Mouse (Mus musculus) bone marrow, adult 2 months (tissue): Measurements from ENCODE around the gene Utp20. TPM values are rescaled to one million over a fixed set of nuclear protein-coding genes. Genes with fewer than 3 reads are reported as not detected.

Source experiments
- H3K27ac ChIP-seq: fragments of 200-500 bp; 2 replicates; pipeline ENCODE4 v1.5.1; 2012; ENCODE audit warnings: low read depth, mild to moderate bottlenecking, control low read depth, inconsistent platforms, low read length; ENCODE audit not compliant: control insufficient read depth, poor library complexity, insufficient read depth
- H3K4me1 ChIP-seq: fragments of 200-500 bp; 2 replicates; pipeline ENCODE4 v1.6.1; 2011; ENCODE audit warnings: low read length; ENCODE audit not compliant: control insufficient read depth, insufficient read depth
- H3K4me3 ChIP-seq: fragments of 200-500 bp; replicated peaks from 2 replicates; pipeline ENCODE3; 2011; ENCODE audit warnings: mild to moderate bottlenecking, low read depth, low read length, control low read depth; ENCODE audit not compliant: control insufficient read depth
- CTCF ChIP-seq: fragments of 200-500 bp; IDR thresholded peaks from 2 replicates; pipeline ENCODE4 v1.5.1; 2011; ENCODE audit warnings: low read length, control low read depth; ENCODE audit not compliant: control insufficient read depth, insufficient read depth
- POLR2A ChIP-seq: fragments of 200-500 bp; IDR thresholded peaks from 2 replicates; pipeline ENCODE4 v1.6.1; 2011; ENCODE audit warnings: low read depth, mild to moderate bottlenecking, control low read depth, low read length, borderline replicate concordance; ENCODE audit not compliant: control insufficient read depth
- WGBS: fragments of 180-500 bp; shearing (Covaris S2); methylation state at CpG from one replicate; pipeline ENCODE4 v1.1.7; 2018; 5-methylcytosine and 5-hydroxymethylcytosine counted together
- polyA plus RNA-seq: library from polyadenylated mRNA; stranded (reverse); fragments of >200 nt; gene quantifications from 2 replicates; pipeline ENCODE4 v1.2.4, GENCODE M21; 2011; ENCODE audit warnings: low replicate concordance; ENCODE audit not compliant: missing spikeins, insufficient read depth, insufficient read length

The Utp20 gene
- polyA plus RNA-seq, 1 experiment = 18.0 TPM

- TF ChIP-seq POLR2A = no peak
- no peak for TF ChIP-seq CTCF
- no peaks in the 10 kb centered on the region; the same call in 1 of the 2 replicates for H3K4me1 ChIP-seq
- no peak overlapping the region for H3K4me3 ChIP-seq
- H3K27ac ChIP-seq = no peak overlapping the region
- 83% methylated on average over 13 of the region's 13 CpGs for WGBS
Observed at GRCm38 (mm10) chr10:88716986-88717755, 109.4 kb downstream of the Utp20 start.

DNA sequence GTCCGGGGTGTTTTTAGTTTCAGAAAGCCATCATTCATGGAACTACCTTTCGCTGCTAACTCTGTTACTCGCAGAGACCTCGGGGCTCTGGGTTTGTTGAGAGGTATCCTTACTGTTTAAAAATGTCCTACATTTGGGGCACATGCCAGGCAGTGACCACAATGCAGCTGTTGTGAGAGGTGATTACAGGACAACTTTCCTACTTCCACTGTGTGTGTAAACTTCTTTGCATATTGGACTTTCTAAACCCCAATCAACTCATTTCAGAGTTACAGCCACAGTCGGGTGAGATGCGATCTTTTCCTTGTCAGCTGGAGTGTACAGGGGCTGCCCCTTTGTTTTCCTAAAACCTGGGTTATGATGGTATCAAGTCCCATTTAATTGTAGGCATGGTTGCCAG lies 111.0 kb downstream of the Utp20 start:
- H3K4me1 ChIP-seq = no peaks in the 10 kb centered on the region; the same call in 1 of the 2 replicates
- no peak overlapping the region for H3K4me3 ChIP-seq
- 76% methylated on average over 6 of the region's 6 CpGs for WGBS
- H3K27ac ChIP-seq = no peak overlapping the region
- TF ChIP-seq CTCF (no peak), POLR2A (no peak)

DNA sequence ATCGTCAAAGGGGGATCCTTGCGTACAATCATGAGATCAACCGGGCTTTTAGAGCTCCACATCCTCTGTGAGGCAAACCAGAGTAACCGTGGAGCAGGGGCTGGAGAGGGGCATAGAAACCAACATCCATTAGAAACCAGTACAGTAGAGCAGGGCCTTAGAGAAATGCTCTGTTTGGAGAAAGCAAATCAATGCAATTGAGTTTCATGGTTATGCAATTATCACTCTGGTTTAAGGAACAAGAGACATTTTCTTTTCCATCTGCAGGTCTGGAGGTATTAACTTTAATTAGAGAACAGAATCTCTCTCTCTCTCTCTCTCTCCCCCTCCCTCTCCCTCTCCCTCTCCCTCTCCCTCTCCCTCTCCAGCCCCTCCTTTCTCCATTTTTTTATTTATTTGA lies 111.9 kb downstream of the Utp20 start:
- H3K4me1 ChIP-seq = no peaks in the 10 kb centered on the region; the same call in 1 of the 2 replicates
- 81% methylated on average over 4 of the region's 4 CpGs for WGBS
- TF ChIP-seq CTCF (no peak), POLR2A (no peak)
- no peak overlapping the region for H3K27ac ChIP-seq
- no peak overlapping the region for H3K4me3 ChIP-seq

- H3K27ac ChIP-seq = no peak overlapping the region
- TF ChIP-seq CTCF (no peak), POLR2A (no peak)
- H3K4me1 ChIP-seq = no peaks in the 10 kb centered on the region; the same call in 1 of the 2 replicates
- H3K4me3 ChIP-seq = no peak overlapping the region
- 4% methylated on average over 6 of the region's 6 CpGs for WGBS
Observed at GRCm38 (mm10) chr10:88712359-88712758, 114.2 kb downstream of the Utp20 start.

GRCm38 (mm10) chr10:88708671-88709523 lies 117.7 kb downstream of the Utp20 start:
- no peak overlapping the region for H3K27ac ChIP-seq
- H3K4me1 ChIP-seq = no peaks in the 10 kb centered on the region; the same call in 1 of the 2 replicates
- no peak overlapping the region for H3K4me3 ChIP-seq
- TF ChIP-seq CTCF (no peak), POLR2A (no peak)
- 34% methylated on average over 10 of the region's 10 CpGs for WGBS

GRCm38 (mm10) chr10:88700938-88701337 lies 125.7 kb downstream of the Utp20 start:
- WGBS = 75% methylated on average over 6 of the region's 6 CpGs
- Histone ChIP-seq H3K4me3 (no peak overlapping the region), H3K27ac (no peak overlapping the region), H3K4me1 (no peaks in the 10 kb centered on the region)
- TF ChIP-seq POLR2A (no peak), CTCF (no peak)

Other genes starting within 250 kb of the Utp20 start
- 1.5 and 1.6 TPM in 2 replicates for gene Mybpc1, start 221.7 kb downstream of the Utp20 start, polyA plus RNA-seq
- gene Spic, start 141.8 kb downstream of the Utp20 start, polyA plus RNA-seq = 21.7 and 35.9 TPM in 2 replicates
- gene Arl1, start 95.9 kb downstream of the Utp20 start, polyA plus RNA-seq = 6.1 and 20.2 TPM in 2 replicates
- not detected in 2 replicates for gene Slc5a8, start 59.2 kb upstream of the Utp20 start, polyA plus RNA-seq